Mouse (Mus musculus) adrenal gland, adult 18-20 months (tissue): ENCODE results near the gene Tex14. TPM values are rescaled to one million over a fixed set of nuclear protein-coding genes. Genes with fewer than 3 reads are reported as not detected.
"Not testable (repeated sequence)": the region's sequence is repeated elsewhere in the genome, so short reads cannot be mapped to it uniquely, and the experiment has no call there.

Experiments
- DNase-seq, 2 experiments: peaks; one replicate each; pipeline ENCODE4 v3.0.0; 2021 to 2022; ENCODE audit warnings: low spot score in 2 of 2
- total RNA-seq, 2 experiments: library from RNA; stranded (reverse); gene quantifications; 1 replicate in 1 of 2; 2 replicates in 1 of 2; pipeline ENCODE4 v1.2.3; 2021

Gene Tex14
- total RNA-seq, 2 experiments from 2014 or later, result 0.07 to 0.26 TPM

DNA sequence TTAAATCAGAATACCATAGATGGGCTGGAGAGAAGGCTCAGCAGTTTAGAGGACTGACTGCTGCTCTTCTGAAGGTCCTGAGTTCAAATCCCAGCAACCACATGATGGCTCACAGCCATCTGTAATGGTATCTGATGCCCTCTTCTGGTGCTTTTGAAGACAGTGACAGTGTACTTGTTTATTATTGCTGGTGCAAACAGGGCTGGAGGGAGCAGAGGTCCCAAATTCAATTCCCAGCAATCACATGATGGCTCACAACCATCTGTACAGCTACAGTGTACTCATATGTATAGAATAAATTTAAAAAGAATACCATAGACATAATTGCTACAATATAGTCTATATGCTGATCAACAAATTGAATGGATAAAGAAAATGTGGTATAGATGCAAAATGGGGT lies 42.6 kb downstream of the Tex14 start:
- no peak for DNase-seq

DNA sequence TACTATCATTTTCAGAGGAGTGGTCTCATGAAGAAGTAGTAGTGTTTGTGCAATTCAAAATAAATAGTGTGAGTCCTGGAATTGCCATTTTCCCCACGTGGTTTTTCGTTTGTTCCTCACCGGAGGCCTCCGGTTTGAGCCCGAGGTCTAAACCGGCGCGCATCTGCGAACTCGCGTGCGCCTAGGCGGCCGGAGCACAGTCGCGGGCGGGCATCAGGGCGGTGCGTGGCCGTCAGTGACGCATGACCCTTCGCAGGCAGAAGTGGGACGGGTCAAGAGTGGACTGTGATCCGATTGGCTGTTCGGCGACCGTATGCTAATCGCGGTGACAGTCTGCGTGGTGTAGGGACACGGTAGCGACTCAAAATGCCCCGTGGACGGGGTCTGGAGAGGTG lies 43.2 kb downstream of the Tex14 start:
- DNase-seq, result peak; percentile 83 to 84

DNA sequence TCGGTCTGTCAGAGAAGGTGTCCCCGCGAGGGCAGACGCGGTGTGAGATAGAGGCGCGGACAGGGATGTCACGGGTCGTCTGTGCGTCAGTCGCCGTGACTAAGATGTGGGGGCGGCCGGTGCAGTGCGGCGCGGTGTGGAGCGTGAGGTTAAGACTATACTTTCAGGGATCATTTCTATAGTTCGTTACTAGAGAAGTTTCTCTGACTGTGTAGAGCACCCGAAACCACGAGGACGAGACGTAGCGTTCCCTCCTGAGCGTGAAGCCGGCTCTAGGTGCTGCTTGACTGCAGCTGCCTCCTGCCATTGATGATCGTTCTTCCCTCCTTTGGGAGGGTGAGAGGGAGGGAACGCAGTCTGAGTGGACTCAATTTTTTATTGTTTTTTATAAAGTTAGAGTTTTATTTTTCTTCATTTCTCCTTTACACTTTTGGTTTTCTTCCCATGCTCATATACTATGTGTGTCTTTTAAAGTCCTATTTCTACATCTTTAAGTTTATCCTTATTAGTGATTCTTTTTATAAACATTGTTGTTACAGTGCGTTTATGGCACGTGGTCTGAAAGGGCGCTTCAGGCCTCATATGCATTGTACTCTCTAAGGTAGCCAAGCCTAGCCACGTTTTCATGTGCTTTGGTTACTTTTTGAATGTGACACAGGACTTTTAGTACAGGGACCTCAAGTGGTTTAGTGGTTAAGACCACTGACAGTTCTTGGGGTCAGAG lies 43.8 kb downstream of the Tex14 start:
- DNase-seq, result not testable (repeated sequence)

DNA sequence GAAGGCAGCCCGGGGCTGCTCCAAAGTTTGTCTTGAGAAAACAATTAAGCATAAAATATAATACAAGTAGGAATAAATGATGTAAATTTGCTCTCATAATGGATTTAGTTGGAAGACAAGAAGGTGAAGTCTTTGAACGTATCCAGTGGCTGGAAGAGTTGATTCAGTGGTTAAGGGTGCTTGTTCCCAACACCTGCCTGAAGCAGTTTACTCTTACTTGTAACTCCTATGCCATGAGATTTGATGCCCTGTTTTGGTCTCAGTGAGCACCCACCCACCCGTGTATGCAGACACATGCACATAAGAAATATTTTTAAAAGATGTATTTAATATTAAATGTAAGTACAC lies 44.3 kb downstream of the Tex14 start:
- DNase-seq, result no peak

DNA sequence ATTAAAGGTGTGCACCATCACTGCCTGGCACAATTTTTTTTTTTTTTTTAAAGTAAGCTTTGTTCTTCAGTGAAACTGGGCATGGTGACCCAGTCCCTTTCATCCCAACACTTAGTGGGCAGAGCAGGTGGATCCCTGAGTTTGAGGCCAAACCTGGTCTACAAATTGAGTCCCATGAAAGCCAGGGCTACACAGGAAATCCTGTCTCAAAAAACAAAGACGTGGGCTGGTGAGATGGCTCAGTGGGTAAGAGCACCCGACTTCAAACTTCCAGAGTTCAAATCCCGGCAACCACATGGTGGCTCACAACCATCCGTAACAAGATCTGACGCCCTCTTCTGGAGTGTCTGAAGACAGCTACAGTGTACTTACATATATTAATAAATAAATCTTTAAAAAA lies 45.0 kb downstream of the Tex14 start:
- not testable (repeated sequence) for DNase-seq

DNA sequence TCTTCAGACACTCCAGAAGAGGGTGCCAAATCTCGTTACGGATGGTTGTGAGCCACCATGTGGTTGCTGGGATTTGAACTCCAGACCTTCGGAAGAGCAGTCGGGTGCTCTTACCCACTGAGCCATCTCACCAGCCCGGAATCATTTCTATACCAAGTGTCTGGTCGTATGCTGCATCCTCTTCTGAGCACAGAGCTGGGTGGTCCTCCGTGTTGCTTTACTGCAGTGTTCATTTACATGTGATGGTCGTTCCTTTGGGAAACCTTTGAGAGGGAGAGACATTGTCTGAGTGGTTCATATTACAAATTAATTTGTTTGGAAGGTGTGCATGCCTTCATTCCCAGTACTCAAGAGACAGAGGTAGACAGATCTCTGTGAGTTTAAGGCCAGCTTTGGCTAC lies 47.9 kb downstream of the Tex14 start:
- not testable (repeated sequence) for DNase-seq

DNA sequence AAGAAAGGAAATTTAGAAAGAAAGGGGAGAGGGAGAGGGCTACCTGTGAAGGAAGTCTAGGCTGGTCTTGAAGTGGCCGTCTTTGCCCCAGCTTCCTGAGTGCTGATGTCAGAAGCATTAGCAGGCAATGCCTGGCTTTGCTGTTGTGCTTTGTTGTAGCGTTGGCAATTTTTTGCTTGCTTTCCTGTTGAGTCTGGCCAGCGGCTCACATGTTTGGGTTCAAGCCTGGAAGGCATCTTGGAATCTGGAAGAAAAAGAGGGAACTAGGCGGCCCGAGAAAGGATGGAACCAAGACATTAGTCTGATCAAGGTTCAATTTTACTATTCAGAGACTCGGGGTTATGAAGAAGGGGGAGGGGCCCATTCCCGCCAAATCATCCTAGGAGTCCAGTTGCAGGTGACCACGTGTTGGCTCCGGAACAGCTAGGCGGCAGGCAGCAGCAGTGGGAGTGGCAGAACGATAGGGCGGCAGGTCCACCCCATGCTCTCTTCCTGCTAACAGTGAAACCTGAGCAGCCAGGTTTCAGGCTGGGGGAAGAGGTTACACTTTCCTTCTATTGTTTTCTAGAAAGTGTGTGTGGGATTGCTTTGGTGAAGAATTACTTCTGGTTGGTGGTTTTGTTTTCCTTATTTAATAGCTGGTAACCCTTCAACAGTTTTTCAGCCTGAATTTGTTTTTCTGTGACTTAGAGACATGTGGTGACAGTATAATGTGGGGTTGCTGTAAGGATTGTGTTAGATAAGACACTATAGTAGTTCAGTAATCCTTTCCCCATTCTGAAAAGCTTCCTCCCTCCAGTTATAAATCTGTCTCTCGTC lies 48.6 kb downstream of the Tex14 start:
- DNase-seq, result no peak

DNA sequence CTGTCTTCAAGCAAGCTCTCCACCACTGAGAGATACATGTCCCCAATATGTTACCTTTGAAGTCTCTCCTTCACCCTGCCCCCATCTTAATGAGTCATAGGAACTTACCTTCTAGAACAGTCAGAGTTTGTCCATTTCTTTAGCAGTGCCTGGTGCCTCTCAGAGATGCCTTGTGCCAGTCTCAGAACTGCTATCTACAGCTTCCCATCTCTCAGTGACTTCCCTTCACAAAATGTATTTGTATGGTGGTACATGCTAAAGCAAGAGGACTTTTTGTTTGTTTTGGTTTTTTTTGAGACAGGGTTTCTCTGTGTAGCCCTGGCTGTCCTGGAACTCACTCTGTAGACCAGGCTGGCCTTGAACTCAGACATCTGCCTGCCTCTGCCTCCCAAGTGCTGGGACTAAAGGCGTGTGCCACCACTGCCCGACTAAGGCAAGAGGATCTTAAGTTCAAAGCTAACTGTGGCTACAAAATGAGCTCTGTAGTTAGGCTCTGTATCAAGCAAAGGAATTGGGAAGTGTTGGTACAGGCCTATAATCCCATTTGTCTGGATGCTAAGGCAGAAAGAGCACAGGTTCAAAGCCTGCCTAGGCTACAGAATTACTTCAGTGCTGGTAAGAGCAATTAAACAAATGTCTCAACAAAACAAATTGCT lies 49.3 kb downstream of the Tex14 start:
- no peak for DNase-seq

DNA sequence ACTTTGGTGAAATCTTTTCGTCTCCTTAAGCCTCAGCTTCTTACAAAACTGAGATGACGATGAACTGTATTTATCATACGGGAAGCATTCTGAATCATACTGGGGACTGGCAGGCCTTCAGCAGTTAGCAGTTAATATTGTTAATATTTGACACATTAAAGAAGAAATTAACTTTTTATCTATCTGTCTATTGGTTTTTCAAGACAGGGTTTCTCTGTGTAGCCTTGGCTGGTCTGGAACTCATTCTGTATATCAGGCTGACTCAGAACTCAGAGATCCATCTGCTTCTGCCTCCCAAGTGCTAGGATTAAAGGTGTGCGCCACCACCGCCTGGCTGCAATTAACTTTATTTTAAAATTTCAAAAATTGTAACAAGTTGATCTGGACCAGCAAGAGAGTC lies 50.7 kb downstream of the Tex14 start:
- DNase-seq, result no peak

DNA sequence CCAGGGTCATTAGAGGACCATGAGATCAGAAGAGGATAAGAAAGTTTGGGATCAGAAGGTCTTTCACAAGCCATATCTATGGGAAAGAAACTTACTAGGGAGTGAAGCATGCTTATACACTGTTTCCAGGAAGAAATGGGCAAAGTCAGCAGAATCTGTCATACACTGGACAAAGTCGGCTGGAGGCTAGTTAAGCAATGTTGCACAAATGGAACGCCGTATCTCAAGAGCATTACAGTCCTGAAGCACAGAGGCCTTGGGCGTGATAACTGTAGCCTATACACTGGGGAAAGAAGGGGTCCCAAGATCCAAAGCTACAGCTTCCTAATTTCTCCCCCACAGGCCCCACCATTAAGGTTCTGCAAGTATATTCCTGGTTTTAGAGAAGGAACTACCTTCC lies 51.1 kb downstream of the Tex14 start:
- DNase-seq, result no peak

DNA sequence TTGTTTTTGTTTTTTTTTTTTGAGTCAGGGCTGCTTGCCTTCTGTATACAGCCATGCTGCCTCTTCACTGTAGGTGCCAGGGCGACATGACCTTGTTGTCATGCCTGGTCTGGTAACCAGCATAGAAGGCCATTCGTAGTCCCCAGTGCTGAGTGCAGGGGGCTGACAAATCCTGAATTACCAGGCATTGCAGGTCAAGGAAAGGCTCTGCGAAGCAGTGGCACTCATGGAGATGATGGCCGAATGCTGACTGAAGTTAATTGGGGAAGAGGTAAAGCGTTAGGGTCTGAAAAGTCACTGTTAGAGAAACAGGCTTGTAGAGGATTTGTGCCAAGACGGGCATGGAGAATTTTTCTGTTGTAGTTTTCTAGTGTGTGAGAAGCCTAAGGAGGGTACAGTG lies 55.7 kb downstream of the Tex14 start:
- DNase-seq, result peak in 1 of 2 experiments; percentile 17

DNA sequence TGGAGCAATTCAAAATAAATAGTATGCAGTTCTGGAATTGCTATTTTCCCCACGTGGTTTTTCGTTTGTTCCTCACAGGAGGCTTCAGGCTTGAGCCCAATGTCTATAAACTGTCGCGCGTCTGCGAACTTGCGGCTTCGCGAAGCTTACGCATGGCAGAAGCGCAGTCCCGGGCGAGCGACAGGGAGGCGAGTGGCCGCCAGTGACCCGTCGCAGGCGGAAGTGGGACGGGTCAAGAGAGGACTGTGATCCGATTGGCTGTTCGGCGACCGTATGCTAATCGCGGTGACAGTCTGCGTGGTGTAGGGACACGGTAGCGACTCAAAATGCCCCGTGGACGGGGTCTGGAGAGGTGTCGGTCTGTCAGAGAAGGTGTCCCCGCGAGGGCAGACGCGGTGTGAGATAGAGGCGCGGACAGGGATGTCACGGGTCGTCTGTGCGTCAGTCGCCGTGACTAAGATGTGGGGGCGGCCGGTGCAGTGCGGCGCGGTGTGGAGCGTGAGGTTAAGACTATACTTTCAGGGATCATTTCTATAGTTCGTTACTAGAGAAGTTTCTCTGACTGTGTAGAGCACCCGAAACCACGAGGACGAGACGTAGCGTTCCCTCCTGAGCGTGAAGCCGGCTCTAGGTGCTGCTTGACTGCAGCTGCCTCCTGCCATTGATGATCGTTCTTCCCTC lies 57.1 kb downstream of the Tex14 start:
- DNase-seq, result peak; percentile 74 to 78

DNA sequence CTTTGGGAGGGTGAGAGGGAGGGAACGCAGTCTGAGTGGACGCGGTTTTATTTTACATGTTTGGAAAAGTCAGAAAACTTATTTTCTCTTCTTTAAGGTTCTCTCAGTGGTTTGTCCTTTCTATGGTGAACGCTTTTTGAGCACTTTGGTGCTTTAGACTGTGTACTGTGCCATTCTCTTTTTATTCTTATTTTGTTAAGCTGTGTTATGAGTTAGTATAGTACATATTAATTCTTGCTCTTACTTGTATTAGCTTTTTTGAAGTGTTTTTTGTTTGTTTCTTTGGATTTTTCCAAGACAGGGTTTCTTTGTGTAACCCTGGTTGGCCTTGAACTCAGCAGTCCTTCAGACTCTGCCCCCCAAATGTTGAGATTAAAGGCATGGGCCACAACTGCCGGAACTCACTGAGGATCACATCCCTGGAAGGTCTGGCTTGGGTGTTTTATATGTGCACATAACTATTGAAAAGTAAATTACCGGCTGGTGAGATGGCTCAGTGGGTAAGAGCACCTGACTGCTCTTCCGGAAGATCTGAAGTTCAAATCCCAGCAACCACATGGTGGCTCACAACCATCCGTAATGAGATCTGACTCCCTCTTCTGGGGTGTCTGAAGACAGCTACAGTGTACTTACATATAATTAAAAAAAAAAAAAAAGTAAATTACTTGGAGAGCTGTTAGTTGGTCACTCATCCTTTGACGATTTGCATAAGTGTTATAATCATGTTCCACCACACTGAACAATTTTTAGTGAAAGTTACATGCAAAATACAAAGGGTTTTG lies 57.8 kb downstream of the Tex14 start:
- DNase-seq, result peak in 1 of 2 experiments; percentile 16

DNA sequence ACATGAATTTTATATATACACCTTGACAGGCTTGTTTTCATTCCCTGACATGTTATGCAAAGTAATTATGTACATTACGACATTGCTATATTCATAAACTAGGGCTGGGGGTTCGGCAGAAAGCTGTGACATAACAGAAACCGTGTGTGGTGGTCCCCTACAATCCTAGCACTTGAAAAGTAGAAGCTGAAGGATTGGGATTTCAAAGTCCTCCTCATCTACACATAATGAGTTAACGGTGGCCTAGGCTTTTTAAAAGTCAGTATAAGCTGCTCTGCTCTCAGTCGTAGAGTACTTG lies 58.3 kb downstream of the Tex14 start:
- peak in 1 of 2 experiments; percentile 15 for DNase-seq

DNA sequence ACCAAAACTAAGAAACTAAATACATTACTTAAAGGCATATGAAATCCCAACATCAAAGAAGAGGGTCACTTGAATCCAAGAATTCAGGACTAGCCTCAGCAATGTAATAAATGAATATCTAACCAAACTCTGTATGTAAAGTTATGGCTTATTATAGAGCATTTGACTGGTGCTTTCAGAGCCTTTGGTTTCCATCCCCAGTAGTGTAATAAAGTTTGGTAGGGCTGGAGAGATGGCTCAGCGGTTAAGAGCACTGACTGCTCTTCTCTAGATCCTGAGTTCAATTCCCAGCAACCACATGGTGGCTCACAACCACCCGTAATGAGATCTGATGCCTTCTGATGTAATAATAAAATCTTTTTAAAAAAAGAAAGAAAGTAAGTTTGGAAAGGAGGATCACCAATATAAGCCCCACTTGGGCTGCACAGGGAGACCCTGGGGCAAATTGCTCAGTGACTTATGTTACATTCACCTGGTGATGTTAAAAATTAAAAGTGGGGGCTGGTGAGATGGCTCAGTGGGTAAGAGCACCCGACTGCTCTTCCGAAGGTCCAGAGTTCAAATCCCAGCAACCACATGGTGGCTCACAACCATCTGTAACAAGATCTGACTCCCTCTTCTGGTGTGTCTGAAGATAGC lies 59.0 kb downstream of the Tex14 start:
- not testable (repeated sequence) for DNase-seq

DNA sequence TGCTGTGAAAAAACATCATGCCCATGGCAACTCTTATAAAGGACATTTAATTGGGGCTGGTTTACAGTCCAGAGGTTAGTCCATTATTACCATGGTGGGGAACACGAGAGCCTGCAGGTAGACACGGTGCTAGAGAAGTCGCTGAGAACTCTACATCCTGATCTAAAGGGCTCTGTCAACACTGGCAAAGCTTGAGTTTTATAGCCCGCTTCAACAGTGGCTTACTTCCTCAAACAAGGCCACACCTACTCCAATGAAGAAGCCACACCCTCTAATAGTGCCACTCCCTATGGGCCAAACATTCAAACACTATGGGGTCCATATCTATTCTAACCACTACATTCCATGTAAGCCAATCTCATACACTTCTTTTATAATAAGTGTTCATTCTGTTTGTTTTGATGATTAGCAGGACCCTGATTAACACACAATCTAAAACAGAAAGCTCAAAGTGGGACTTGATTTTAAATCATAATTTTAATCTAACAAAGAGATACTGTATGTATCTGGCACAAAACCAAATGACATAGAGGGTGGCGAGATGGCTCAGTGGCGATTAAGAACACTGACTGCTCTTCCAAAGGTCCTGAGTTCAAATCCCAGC lies 61.2 kb downstream of the Tex14 start:
- DNase-seq, result no peak

DNA sequence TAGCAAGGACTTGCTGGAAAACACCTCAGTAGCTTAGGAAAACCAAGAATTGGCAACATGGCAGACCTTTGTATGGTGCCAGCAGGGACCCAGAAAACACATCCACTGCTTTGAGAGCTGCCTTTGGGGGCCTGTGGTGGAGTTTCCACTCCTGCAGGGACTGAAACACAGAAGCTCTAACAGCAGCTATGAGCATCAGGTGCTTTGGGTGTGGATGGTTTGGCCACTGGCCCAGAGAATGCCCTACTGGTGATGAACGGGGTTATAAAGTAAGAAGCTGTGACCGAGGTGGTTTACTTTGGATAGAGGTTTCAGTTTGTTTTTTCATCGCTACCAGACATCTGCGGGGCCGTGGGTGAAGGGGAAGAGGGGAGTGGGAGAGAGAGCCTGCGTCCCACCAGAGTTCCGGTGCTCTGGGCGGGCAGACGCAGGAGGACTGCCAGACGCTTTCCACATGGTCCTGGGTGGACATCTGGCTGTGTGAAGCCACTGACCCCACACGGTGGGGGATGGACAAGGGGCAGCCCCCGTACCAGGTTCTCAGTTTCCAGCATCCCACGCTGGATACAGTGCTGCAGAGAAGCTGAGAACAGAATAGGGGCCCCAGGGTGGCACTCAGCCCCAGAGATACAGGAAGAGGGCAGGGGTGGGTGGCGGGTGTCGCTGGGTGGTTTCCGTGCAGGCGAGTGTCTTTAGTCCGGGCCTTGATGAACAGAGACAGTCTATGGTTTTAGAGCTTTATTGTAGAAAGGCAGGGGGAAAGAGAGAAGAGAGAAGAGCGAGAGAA lies 62.8 kb downstream of the Tex14 start:
- DNase-seq, result peak in 1 of 2 experiments; percentile 18

DNA sequence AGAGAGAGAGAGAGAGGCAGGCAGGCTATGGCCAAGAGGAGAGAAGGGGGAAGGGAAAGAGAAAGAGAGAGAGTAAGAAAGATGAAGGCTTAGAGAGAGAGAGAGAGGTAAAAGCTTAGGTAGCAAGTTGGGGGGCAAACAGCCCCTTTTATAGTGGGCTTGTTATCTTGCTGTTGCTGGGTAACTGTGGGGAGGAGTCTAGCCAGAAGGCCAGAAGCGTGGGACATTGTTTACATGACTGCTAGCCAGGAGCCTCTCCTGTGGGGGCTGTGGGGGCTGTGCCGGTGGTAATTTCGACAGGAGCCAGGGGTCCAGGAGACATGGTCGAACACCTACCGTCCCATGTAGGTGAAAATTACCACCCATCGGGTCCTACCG lies 63.4 kb downstream of the Tex14 start:
- DNase-seq, result peak in 1 of 2 experiments; percentile 19

DNA sequence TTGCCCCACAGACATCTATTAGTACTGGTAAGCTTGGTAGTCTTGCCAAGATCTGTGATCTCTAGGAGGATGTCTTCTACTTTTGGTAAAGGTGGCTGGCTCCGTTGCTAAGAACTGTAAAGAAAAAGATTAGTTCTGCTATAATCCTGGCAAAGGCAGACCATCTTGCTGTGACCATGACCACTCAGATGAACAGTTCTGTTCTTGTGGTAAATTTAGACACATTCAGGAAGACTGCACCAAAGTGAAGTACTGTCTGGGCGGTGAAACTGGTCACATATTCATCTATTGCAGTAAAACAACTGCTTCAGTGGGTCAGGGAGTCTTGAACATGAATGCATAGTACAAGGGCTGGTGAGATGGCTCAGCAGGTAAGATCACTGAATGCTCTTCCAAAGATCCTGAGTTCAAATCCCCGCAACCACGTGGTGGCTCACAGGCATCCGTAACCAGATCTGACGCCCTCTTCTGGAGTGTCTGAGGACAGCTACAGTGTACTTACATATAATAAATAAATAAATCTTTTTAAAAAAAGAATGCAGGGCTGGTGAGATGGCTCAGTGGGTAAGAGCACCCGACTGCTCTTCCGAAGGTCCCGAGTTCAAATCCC lies 63.9 kb downstream of the Tex14 start:
- peak in 1 of 2 experiments; percentile 15 for DNase-seq
